Mouse (Mus musculus) liver, embryonic 14.5 days (tissue): ENCODE data around the gene Pex19.

Experiments
- CTCF ChIP-seq: IDR thresholded peaks from 2 replicates; pipeline ENCODE4 v1.5.1; 2016; ENCODE audit warnings: antibody characterized with exemption, low read depth, control low read depth
- EP300 ChIP-seq: IDR thresholded peaks from 2 replicates; pipeline ENCODE4 v1.6.1; 2016; ENCODE audit warnings: antibody characterized with exemption, low read depth

- TF ChIP-seq CTCF (no peak), EP300 (no peak)
Measured at GRCm38 (mm10) chr1:172159970-172160369, 33.4 kb downstream of the Pex19 start.
